Mouse (Mus musculus) midbrain, embryonic 16.5 days (tissue): Measurements from ENCODE around the gene Gm45062. TPM values are rescaled to one million over a fixed set of nuclear protein-coding genes. Genes with fewer than 3 reads are reported as not detected.

Experiments
- ATAC-seq: fragments of 200-750 bp; cut with Nextera tagmentation; 2 replicates; pipeline ENCODE4 v1.8.0; 2017; ENCODE audit warnings: moderate TSS enrichment
- H3K27ac ChIP-seq: fragments of 300-500 bp; sonication (generic); 2 replicates; pipeline ENCODE4 v1.5.1; 2014; ENCODE audit warnings: mild to moderate bottlenecking, low read length, mixed read lengths
- H3K27me3 ChIP-seq: fragments of 300-500 bp; sonication (generic); 2 replicates; pipeline ENCODE4 v1.6.1; 2014; ENCODE audit warnings: low read depth, low read length, mixed read lengths; ENCODE audit not compliant: control insufficient read depth, insufficient read depth
- H3K36me3 ChIP-seq: fragments of 300-500 bp; sonication (generic); 2 replicates; pipeline ENCODE4 v1.6.1; 2014; ENCODE audit warnings: mild to moderate bottlenecking, low read length, moderate library complexity, mixed read lengths; ENCODE audit not compliant: control insufficient read depth, insufficient read depth
- H3K4me1 ChIP-seq: fragments of 300-500 bp; sonication (generic); 2 replicates; pipeline ENCODE4 v1.6.1; 2014; ENCODE audit warnings: mild to moderate bottlenecking, low read length, mixed read lengths; ENCODE audit not compliant: control insufficient read depth, insufficient read depth
- H3K4me2 ChIP-seq: fragments of 300-500 bp; sonication (generic); 2 replicates; pipeline ENCODE4 v1.6.1; 2014; ENCODE audit warnings: mild to moderate bottlenecking, low read length, mixed read lengths
- H3K4me3 ChIP-seq: fragments of 300-500 bp; sonication (generic); 2 replicates; pipeline ENCODE4 v1.5.1; 2014; ENCODE audit warnings: low read depth, mild to moderate bottlenecking, low read length, moderate library complexity, mixed read lengths
- H3K9ac ChIP-seq: fragments of 300-500 bp; sonication (generic); 2 replicates; pipeline ENCODE4 v1.6.1; 2014; ENCODE audit warnings: low read depth, low read length, mixed read lengths
- H3K9me3 ChIP-seq: fragments of 300-500 bp; sonication (generic); replicated peaks from 2 replicates; pipeline ENCODE4 v1.6.1; 2014; ENCODE audit warnings: mild to moderate bottlenecking, low read length, mixed read lengths; ENCODE audit not compliant: control insufficient read depth, poor library complexity, severe bottlenecking
- WGBS: fragments of 180-500 bp; shearing (Covaris S2); extraction: QIAGEN DNeasy Blood & Tissue Kit; methylation state at CpG from one replicate; pipeline ENCODE4 v1.1.7; 2014; 5-methylcytosine and 5-hydroxymethylcytosine counted together
- polyA plus RNA-seq: library from polyadenylated mRNA; unstranded; fragments of >200 nt; fragmentation: Nextera tagmentation; extraction: Ambion mirVana; gene quantifications from 2 replicates; pipeline ENCODE4 v1.2.1, GENCODE M21; 2015

The Gm45062 gene
- polyA plus RNA-seq, 1 experiment from 2014 or later, result 9.6 TPM

GRCm38 (mm10) chr6:8644703-8645102 is 385.5 kb downstream of the Gm45062 start:
- H3K27ac ChIP-seq, result no peak overlapping the region
- H3K27me3 ChIP-seq, result no peaks in the 10 kb centered on the region
- H3K4me3 ChIP-seq, result no peak overlapping the region
- H3K4me2 ChIP-seq, result no peak overlapping the region
- H3K9ac ChIP-seq, result no peak overlapping the region
- no peaks in the 10 kb centered on the region for H3K9me3 ChIP-seq
- no peak for ATAC-seq
- H3K4me1 ChIP-seq, result no peaks in the 10 kb centered on the region
- 88% methylated on average over 10 of the region's 10 CpGs for WGBS
- no peaks in the 10 kb centered on the region; the same call in 1 of the 2 replicates for H3K36me3 ChIP-seq

- no peaks in the 10 kb centered on the region for H3K4me1 ChIP-seq
- WGBS, result 34% methylated on average over 2 of the region's 2 CpGs
- no peak overlapping the region for H3K9ac ChIP-seq
- no peak overlapping the region for H3K4me2 ChIP-seq
- no peak overlapping the region for H3K27ac ChIP-seq
- H3K27me3 ChIP-seq, result no peaks in the 10 kb centered on the region
- no peak overlapping the region for H3K4me3 ChIP-seq
- no peaks in the 10 kb centered on the region; the same call in 1 of the 2 replicates for H3K36me3 ChIP-seq
- no peak for ATAC-seq
- no peaks in the 10 kb centered on the region for H3K9me3 ChIP-seq
Observed at GRCm38 (mm10) chr6:8645708-8646107, 386.5 kb downstream of the Gm45062 start.

Other genes with a start within 250 kb of the Gm45062 start
- gene Col28a1, start 66.8 kb upstream of the Gm45062 start, polyA plus RNA-seq, result 0.71 and 0.98 TPM in 2 replicates
- gene Mios, start 50.2 kb upstream of the Gm45062 start, polyA plus RNA-seq, result 23.7 and 23.8 TPM in 2 replicates
- 40.0 and 48.6 TPM in 2 replicates for gene Rpa3, start 277 bp upstream of the Gm45062 start, polyA plus RNA-seq
- 68.1 and 72.7 TPM in 2 replicates for gene Umad1, start 162 bp upstream of the Gm45062 start, polyA plus RNA-seq